Mouse (Mus musculus): ENCODE measurements around the gene Hlcs. TPM values are rescaled to one million over a fixed set of nuclear protein-coding genes. Genes with fewer than 3 reads are reported as not detected.

Hlcs gene
- polyA plus RNA-seq, 2 experiments, result 1.3 to 1.7 TPM

DNA sequence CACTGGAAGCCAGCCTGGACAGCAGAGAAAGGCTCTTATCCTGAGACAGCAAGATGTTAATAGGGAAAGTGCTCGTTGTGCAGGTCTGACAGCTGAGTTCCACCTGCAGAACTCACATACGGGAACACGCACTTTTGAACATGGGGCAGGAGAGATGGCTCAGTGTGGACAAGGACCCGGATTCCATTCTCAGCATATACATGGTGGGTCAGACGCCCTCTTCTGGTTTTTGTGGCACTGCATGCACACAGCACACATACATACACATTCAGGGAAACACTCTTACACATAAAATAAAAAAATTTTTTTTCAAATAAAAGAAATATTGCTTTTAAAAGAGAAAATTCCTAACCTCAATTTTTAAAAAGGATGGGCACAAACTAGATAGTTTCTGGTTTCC is 11.7 kb downstream of the Hlcs start:
- no peaks in the 10 kb centered on the region for H3K4me1 ChIP-seq (replicated peaks; ENCODE audit: control insufficient read depth in 2 of 2, insufficient read depth in 2 of 2, low read length in 1 of 2)
- no peak overlapping the region for H3K9ac ChIP-seq (replicated peaks)
- 0 out of 2 replicates have a peak, but pooled peaks have one; percentile 16 for TF ChIP-seq CTCF (IDR thresholded peaks at IDR 0.05; ENCODE audit: low read depth)
- TF ChIP-seq EP300 (IDR thresholded peaks at IDR 0.05; ENCODE audit: low read depth), result no peak
- H3K9me3 ChIP-seq (ENCODE audit: control insufficient read depth, low read length), result no peaks in the 10 kb centered on the region
- H3K4me2 ChIP-seq (ENCODE audit: low read depth), result no peak overlapping the region
- 63% methylated on average over 5 of the region's 5 CpGs for WGBS (ENCODE audit: insufficient replicate concordance)
- no peak overlapping the region for H3K4me3 ChIP-seq (ENCODE audit: insufficient read depth in 1 of 2, low read depth in 2 of 2, low read length in 2 of 2)
- no peak overlapping the region for H3K27ac ChIP-seq
- H3K27me3 ChIP-seq (ENCODE audit: control insufficient read depth, insufficient read depth, low read length), result no peaks in the 10 kb centered on the region; the same call in 1 of the 2 replicates
- ATAC-seq (ENCODE audit: insufficient read depth) (no peak), DNase-seq (ENCODE audit: low read depth in 3 of 3, low spot score in 3 of 3) (no peak)
- H3K36me3 ChIP-seq (replicated peaks; ENCODE audit: control insufficient read depth, insufficient read depth, low read depth), result no peaks in the 10 kb centered on the region

- Histone ChIP-seq H3K27ac (no peak overlapping the region), H3K9me3 (ENCODE audit: control insufficient read depth, low read length) (no peaks in the 10 kb centered on the region), H3K4me2 (ENCODE audit: low read depth) (no peak overlapping the region), H3K4me1 (replicated peaks; ENCODE audit: control insufficient read depth in 2 of 2, insufficient read depth in 2 of 2, low read length in 1 of 2) (no peaks in the 10 kb centered on the region), H3K9ac (replicated peaks) (no peak overlapping the region), H3K4me3 (ENCODE audit: insufficient read depth in 1 of 2, low read depth in 2 of 2, low read length in 2 of 2) (no peak overlapping the region), H3K27me3 (ENCODE audit: control insufficient read depth, insufficient read depth, low read length) (no peaks in the 10 kb centered on the region; the same call in 1 of the 2 replicates), H3K36me3 (replicated peaks; ENCODE audit: control insufficient read depth, insufficient read depth, low read depth) (no peaks in the 10 kb centered on the region)
- no peak for TF ChIP-seq CTCF (IDR thresholded peaks at IDR 0.05; ENCODE audit: low read depth)
- no peak for TF ChIP-seq EP300 (IDR thresholded peaks at IDR 0.05; ENCODE audit: low read depth)
- WGBS (ENCODE audit: insufficient replicate concordance), result 66% methylated on average over 4 of the region's 4 CpGs
- ATAC-seq (ENCODE audit: insufficient read depth), result no peak
- no peak for DNase-seq (ENCODE audit: low read depth in 3 of 3, low spot score in 3 of 3)
Observed at GRCm38 (mm10) chr16:94301194-94301593, 12.2 kb downstream of the Hlcs start.

DNA sequence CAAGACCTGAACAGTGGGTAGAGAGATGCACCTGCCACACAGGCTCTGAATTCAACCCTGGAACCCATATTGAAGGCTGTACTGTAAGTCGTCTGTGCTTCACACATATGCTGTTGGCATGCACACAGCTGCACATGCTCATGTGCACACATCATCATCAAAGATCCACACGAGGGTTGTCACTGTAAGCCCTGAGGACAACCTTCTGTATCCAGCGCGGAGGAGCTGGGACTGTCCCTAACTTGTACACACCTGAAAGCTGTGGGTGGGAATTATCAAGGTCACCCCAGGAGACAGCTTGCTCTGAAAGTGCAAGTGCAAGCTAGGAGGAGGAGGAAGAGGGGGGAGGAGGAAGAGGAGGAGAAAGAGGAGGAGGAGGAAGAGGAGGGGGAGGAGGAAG is 14.2 kb downstream of the Hlcs start:
- ATAC-seq (ENCODE audit: insufficient read depth), result no peak
- Histone ChIP-seq H3K36me3 (replicated peaks; ENCODE audit: control insufficient read depth, insufficient read depth, low read depth) (no peaks in the 10 kb centered on the region), H3K9ac (replicated peaks) (no peak overlapping the region), H3K27me3 (ENCODE audit: control insufficient read depth, insufficient read depth, low read length) (no peaks in the 10 kb centered on the region; the same call in 1 of the 2 replicates), H3K27ac (no peak overlapping the region), H3K4me2 (ENCODE audit: low read depth) (no peak overlapping the region), H3K4me3 (ENCODE audit: insufficient read depth in 1 of 2, low read depth in 2 of 2, low read length in 2 of 2) (no peak overlapping the region), H3K9me3 (ENCODE audit: control insufficient read depth, low read length) (no peaks in the 10 kb centered on the region), H3K4me1 (replicated peaks; ENCODE audit: control insufficient read depth in 2 of 2, insufficient read depth in 2 of 2, low read length in 1 of 2) (no peaks in the 10 kb centered on the region)
- 52% methylated on average over 4 of the region's 4 CpGs for WGBS (ENCODE audit: insufficient replicate concordance)
- no peak for DNase-seq (ENCODE audit: low read depth in 3 of 3, low spot score in 3 of 3)
- no peak for TF ChIP-seq CTCF (IDR thresholded peaks at IDR 0.05; ENCODE audit: low read depth)
- TF ChIP-seq EP300 (IDR thresholded peaks at IDR 0.05; ENCODE audit: low read depth), result no peak

GRCm38 (mm10) chr16:94298081-94298480 is 15.3 kb downstream of the Hlcs start:
- DNase-seq (ENCODE audit: low read depth in 3 of 3, low spot score in 3 of 3) (no peak), ATAC-seq (ENCODE audit: insufficient read depth) (no peak)
- no peaks in the 10 kb centered on the region for H3K4me1 ChIP-seq (replicated peaks; ENCODE audit: control insufficient read depth in 2 of 2, insufficient read depth in 2 of 2, low read length in 1 of 2)
- H3K27me3 ChIP-seq (ENCODE audit: control insufficient read depth, insufficient read depth, low read length), result no peaks in the 10 kb centered on the region; the same call in 1 of the 2 replicates
- no peaks in the 10 kb centered on the region for H3K36me3 ChIP-seq (replicated peaks; ENCODE audit: control insufficient read depth, insufficient read depth, low read depth)
- no peak overlapping the region for H3K27ac ChIP-seq
- H3K9me3 ChIP-seq (ENCODE audit: control insufficient read depth, low read length), result no peaks in the 10 kb centered on the region
- no peak overlapping the region for H3K4me3 ChIP-seq (ENCODE audit: insufficient read depth in 1 of 2, low read depth in 2 of 2, low read length in 2 of 2)
- no peak overlapping the region for H3K9ac ChIP-seq (replicated peaks)
- no peak for TF ChIP-seq CTCF (IDR thresholded peaks at IDR 0.05; ENCODE audit: low read depth)
- TF ChIP-seq EP300 (IDR thresholded peaks at IDR 0.05; ENCODE audit: low read depth), result no peak
- H3K4me2 ChIP-seq (ENCODE audit: low read depth), result no peak overlapping the region
- 66% methylated on average over 5 of the region's 5 CpGs for WGBS (ENCODE audit: insufficient replicate concordance)

- no peak for TF ChIP-seq EP300 (IDR thresholded peaks at IDR 0.05; ENCODE audit: low read depth)
- TF ChIP-seq CTCF (IDR thresholded peaks at IDR 0.05; ENCODE audit: low read depth), result no peak
- no peaks in the 10 kb centered on the region for H3K9me3 ChIP-seq (ENCODE audit: control insufficient read depth, low read length)
- H3K9ac ChIP-seq (replicated peaks), result no peak overlapping the region
- H3K4me1 ChIP-seq (replicated peaks; ENCODE audit: control insufficient read depth in 2 of 2, insufficient read depth in 2 of 2, low read length in 1 of 2), result peaks cover 0 to 4% of the 10 kb centered on the region in 2 experiments; a peak in 3 of 4 replicates
- WGBS (ENCODE audit: insufficient replicate concordance), result 53% methylated on average over 4 of the region's 4 CpGs
- ATAC-seq (ENCODE audit: insufficient read depth) (no peak), DNase-seq (ENCODE audit: low read depth in 3 of 3, low spot score in 3 of 3) (no peak)
- no peak overlapping the region for H3K4me2 ChIP-seq (ENCODE audit: low read depth)
- H3K27me3 ChIP-seq (ENCODE audit: control insufficient read depth, insufficient read depth, low read length), result no peaks in the 10 kb centered on the region
- no peak overlapping the region for H3K27ac ChIP-seq
- H3K4me3 ChIP-seq (ENCODE audit: insufficient read depth in 1 of 2, low read depth in 2 of 2, low read length in 2 of 2), result no peak overlapping the region
- no peaks in the 10 kb centered on the region for H3K36me3 ChIP-seq (replicated peaks; ENCODE audit: control insufficient read depth, insufficient read depth, low read depth)
Observed at GRCm38 (mm10) chr16:94291141-94291540, 22.2 kb downstream of the Hlcs start.
